Mouse (Mus musculus) heart, postnatal 36 days (tissue): ENCODE measurements around the gene Uts2b. TPM values are rescaled to one million over a fixed set of nuclear protein-coding genes. Genes with fewer than 3 reads are reported as not detected.
A peak's percentile ranks its signal among the peaks of the same experiment; 100 is the strongest.

ENCODE experiments used
- DNase-seq, 2 experiments: peaks; one replicate each; pipeline ENCODE4 v3.0.0; 2021 to 2022
- intact Hi-C: fragments of 180-260 bp; cut with DNase I; formaldehyde crosslinking; loops from one replicate; pipeline ENCODE4 v1.15.1; 2025
- total RNA-seq, 2 experiments: library from RNA; stranded (reverse); gene quantifications; 2 replicates each; pipeline ENCODE4 v1.2.3; 2021

The Uts2b gene
- total RNA-seq = under 1 TPM in 1 of 2 experiments, not detected in 1; 0.61 TPM

DNA sequence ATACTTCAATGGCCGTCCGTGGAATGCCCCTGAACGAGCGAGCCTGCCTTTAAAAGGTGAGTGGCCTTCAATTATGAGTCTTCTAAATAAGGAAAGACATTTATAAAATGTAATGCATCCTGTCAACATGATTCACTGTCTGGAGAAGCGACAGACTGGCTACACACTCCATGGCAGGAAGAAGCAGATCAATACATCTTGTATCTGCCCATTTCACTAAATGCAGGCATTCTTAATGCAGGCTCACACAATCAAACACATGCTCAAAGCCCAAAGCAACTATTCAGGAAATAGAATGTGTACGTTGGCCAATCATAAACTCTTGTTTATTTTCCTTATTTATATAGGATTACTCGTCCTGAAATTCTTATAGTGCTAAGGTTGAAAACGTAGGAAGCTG, at the start of gene Uts2b:
TSS of gene Uts2b (minus strand) at position 49 of the 400 bp plus-strand sequence.
- intact Hi-C loops = no loop called here
- DNase-seq = no peak

DNA sequence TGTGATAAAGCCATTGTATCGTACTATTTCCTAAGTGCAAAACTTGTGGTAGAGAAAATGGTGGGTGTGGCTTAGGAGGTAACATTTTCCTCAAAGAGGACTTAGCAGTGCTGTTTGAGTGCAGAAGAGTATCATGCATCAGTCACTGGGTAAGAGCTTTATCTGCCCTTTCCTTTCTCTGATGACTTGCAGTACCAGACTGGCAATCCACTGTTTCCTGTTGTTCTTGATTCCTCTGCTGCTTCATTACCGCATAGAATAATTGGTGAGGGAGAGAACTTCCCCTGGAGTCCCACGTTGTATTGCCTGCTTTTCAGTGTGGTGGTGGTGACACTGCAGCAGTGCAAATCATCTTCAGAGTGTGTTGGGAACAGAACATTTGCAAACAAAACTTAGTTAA, 47.6 kb upstream of the Uts2b start:
- intact Hi-C loops = no loop called here
- no peak for DNase-seq

DNA sequence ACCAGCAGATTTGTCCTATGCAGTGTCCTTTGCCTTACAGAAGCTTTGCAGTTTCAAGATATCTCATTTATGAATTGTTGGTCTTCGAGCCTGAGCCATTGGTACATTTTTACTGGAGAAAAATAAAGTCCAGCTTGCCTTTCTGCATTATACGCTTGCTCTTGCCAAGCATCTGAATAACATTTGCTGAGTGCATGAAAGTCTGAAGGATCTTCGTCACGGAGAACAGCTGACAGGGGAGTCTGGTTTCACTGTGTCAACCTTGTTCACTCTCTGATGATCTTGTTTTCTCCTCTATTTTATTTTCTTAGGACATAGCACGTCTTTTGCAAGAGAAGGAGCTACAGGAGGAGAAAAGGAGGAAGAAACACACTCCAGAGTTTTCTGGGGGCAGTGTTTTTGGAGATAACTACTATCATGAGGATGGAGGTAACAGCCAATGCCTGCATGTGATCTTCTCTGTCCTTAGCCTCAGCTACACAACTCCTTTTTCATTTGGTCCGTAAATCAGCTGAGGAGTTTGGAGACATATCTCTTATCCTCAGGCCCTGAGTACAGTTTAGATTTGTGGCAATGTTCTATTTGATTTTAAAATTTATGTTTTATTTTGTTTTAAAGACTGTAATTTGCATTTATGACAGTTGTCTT, 47.0 kb upstream of the Uts2b start:
- no peak for DNase-seq
- intact Hi-C loops = no loop called here

DNA sequence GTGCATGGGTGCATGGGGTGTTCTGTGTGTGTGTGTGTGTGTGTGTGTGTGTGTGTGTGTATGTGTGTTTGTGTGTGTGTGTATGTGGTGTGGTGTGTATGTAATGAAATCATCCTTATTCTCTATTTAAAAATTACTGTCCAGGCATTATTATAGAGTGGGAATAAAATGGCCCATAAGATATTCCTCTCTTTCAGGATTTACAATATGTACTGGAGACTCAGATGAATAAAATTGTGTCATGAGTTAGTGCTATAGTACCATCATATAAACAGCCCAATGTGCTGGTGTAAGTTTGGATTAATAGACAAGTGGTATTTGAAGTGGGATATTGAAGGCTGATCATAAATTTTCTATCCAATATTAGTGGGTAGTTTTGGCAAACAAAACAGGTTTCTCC, 34.1 kb upstream of the Uts2b start:
- intact Hi-C loops = no loop called here
- DNase-seq = no peak

DNA sequence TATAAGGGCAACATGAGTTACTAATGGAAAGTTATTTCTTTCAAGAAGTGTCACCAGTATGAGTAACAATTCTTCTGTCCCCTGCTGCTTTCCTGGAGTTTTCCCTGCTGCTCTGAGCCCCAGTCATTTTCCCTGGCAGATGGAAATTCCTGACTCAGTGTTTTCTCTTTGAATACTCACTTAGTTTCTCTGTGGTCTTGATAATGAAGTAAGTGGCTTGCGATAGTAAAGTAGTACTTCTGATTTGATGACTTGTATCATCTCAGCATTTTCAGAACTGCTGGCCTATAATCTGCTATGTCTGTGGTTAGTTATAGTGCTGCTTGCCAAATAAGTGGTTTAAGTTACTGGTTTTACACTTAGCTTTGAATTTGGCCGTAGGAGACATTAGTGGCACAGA, 31.5 kb upstream of the Uts2b start:
- no peak for DNase-seq
- intact Hi-C loops = no loop called here

DNA sequence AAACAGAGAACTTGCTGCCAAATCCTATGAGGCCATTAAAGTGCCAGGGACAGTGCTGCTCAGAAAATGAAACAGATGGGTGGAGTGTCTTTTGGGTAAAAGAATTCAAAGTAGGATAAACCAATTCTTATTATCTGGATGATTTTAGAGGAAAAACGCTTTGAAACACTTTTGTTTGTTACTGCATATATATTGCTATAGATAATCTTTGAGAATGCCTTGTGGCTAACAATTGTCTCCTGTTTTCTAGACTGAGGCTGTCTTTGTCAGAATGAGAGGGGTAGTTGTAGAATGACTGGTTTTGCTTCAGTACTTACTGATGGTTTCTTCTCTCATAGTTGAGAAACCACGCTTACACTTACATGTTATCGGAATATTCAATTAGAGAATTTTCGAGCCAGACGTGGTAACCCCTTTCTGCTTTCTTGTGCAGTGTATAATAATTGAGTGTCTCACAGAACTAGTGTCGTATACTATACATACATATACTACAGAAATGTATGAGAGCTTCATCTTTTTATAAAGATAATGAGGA, 29.7 kb upstream of the Uts2b start:
- intact Hi-C loops = no loop called here
- no peak for DNase-seq

DNA sequence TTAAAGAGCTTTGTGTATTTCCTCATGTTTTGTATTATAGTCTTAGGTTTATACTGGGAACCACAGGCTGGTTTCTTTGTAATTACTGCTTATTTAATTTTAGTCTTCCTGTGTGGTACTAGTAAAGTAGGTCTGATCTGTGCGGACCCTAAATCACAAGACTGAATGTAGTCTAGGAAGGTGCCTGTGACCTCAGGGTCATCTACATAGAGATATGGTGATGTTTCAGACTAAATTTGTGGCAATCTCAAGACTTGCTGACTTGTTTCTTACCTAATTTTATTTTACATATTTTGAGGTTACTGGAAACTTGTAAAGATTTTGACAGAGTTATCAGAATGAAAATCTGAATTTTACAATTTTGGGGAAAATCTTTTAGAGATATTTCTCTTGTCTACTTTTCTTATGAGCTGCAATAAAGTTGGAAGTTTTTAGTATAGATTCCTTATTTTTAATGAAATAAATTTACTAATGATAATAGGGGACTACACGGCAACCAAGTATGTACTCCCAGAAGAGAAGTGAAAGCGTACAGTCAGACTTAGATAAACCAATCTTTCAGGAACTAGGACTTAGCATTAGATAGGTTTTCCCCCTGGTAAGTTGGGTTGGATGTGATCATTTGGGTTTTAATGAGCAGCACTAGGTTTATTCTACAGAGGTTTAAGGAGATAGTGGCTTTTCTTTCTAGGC, 29.1 kb upstream of the Uts2b start:
- no peak for DNase-seq
- intact Hi-C loops = no loop called here

DNA sequence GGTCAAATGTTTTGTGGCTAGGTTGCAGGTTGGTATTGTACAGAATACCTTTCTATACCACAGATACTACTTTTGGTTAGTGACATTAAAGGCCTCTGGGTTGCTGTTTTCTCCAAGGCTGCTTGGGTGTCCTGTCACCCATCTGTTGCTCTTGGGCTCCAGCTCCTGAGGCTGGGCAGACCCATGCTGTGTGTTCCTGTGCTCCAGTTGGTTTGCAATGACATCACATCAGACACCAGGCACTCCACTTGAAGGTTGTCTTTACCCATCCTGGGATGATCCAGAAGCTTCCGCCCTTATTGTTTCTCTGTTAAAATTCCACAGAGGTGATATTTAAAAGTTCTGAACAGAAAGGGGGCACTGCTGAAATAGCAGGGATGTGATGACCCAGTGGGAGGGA, 26.9 kb upstream of the Uts2b start:
- no peak for DNase-seq
- intact Hi-C loops = no loop called here

DNA sequence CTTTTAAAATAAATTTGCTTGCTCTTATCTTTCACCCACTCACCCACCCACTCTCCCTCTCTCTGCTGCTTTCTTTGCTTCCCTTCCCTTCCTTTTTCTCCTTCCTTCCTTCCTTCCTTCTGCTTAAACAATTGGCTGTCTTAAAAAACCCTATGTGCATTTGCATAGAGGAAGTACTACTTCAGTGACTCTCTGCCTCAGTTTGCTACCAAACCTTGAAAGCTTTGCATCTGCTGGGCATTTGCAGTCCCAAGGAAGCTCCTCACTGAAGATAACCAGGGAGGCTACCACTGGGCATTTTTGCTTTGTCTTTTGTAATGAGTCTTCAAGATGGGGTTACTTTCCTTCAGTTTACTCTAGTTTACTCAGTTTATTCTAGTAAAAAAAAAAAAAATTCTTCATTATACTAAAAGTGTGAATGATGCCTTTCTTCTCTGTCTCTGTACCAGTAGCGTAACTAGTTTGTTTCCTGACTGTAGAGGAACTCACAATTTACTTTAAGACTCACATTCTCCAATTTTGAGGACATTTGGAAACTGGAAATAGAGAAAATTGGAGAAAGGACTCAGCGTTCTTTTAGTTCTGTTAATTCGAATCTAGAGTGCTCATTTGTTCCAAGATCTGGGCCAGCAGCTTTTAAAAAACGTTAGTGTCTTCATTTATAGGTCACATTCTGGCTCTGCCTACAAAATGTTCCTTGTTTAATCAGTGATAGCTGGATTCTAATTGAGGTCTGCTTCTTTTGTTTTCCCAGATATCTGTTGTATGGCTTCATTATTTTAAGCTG, 25.4 kb upstream of the Uts2b start:
- intact Hi-C loops = no loop called here
- no peak for DNase-seq

DNA sequence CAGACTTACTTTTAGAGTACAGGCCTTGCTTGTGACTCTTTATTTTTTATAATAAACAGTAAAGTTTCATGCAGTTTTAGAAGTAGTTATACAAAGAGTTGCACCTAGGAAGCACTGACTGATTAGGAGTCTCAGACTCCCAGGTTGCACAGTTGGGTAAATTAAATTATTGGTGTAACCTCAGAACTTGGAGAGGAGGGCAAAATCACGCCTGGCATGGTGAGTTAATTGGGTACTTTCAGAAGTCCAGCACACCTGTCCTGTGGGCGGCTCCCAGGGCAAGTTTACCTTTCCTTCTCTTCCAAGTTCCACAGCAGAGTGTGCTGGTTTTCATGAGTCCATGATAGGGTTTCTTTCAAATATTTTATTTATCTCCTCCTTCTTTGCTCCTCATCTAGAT, 21.8 kb upstream of the Uts2b start:
- intact Hi-C loops = no loop called here
- no peak for DNase-seq

DNA sequence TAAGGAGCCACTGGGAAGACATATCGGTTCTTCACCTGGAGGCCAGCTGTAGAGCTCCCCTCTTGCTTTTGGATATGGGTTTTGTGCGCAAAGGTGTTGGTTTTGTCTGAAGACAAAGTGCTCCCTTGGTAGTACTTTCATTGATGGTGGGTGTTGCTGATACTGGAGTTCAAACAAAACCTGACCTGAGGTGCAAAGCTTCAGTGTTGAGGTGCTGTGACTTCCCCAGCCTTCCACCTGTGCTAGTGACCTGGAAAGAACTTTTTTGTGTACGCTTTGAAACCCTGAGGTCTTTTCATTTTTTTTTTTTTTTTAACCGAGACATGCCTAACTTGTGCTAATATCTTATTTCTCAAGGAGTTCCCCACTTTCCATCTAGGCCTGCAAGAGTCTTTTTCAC, 20.3 kb upstream of the Uts2b start:
- intact Hi-C loops = no loop called here
- no peak for DNase-seq

DNA sequence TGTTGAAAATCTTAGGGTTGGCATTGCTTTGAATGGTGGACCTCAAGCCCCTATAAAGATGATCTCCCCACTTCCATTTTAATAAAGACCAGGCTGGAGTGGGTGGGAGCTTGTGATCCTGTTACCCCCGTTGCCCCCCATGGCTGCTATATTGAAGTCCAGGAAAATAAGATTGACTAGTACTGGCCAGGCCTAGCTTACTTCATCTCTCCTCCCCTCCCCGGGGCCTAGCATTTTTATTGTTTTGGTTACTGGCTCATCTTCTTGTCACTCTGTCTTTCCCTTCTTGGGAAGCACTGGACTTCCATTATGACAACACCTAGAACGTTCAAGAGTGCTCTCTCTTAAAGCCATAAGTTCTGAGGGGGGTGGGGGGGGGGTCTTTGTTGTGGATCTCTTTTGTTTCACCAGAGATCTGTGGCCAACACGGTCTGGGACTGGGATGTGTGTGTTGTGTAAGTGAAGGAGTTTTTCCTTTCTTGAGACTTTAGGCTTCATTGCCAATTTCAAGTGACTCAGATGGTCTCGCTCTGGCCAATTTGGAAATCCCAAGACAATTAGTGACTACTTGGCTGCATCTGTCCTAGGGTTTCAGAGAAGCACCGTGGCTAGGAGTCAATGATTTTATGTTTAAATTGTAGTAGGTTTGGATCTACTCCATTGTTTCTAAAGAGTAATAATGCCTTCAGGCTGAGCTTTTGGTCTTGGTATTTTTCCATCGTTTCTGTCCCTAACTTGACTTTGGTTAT, 19.7 kb upstream of the Uts2b start:
- peak in 1 of 2 experiments; percentile 39 for DNase-seq
- intact Hi-C loops = no loop called here

DNA sequence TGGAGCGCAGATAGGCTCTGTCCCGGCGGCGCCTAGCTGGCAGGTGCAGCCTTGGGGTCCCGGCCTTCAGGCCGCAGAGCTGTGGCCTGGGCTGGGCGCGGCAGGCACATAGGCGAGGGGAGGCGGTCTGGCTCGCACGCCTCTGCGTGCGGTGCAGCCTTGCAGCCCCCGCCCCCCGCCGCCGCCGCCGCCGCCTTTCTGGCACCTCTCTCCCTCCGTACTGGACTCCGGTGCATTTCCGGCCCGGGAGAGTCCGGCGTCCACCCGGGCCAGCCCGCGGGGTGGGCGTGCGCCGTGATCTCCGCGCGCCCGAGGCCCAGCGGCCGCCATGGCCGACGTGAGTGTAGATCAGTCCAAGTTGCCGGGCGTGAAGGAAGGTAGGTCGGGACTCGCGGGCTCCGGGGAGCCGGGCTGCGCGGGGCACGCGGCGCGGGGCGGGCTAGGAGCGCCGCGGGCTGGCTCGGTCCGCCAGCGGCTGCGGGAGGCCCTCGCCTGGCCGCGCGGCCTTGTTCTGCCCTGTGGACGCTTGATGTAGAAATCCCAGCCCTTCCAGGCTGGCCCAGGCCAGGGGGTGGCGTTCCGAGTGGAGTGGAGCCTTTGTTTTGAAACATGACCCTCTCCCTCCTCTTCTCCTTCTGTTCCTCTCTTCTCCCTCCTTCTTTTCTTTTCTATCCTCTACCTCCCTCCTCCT, 18.9 kb upstream of the Uts2b start, which contains the start of gene Ccdc50:
TSS of gene Ccdc50 (plus strand) at position 109 of the 691 bp plus-strand sequence.
- peak; percentile 81 to 88 for DNase-seq
- intact Hi-C loops = no loop called here

DNA sequence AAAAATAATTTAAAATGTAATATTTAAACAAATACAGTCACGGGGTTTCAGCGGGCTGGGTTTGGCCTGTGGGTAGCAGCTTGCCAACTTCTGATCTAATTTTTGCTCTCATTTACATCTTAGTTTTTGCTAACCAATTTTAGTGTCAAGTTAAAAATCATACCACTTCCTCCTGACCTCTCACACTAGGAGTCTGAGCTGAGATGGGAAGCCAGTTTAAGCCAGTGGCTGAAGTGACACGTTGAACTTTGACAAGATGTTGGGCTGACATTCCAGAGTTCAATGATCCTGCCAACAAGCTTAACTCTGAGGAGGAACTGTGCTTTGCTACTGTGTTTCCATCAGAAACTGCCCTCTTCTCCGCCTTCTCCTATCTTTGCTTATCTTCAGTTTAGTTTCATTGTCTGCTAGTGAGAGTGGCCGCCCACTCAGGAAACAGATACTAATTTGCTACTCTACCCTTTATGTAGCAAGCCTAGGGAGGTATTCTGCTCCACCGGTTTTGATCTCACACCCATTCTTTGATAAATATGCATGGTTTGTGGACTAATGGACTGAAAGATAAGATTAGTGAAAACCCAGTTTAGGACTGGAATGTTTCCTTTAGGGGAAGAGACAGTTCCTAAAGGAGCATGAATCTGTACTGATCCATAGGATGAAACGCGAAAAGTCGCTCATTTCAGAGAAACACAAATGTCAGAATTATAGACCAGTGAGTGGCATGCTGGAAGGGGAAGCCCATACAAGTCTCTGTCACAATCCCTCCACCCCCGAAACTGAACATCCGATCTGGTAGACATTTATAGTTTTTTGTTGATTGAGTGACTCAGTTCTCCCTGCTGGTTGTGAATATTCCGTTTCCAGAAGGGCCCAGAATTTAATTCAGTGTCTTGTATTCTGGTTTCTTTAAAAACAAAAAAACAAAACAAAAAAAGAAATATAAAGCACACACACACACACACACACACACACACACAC, 17.9 kb upstream of the Uts2b start:
- DNase-seq = peak in 1 of 2 experiments; percentile 26
- intact Hi-C loops = no loop called here

DNA sequence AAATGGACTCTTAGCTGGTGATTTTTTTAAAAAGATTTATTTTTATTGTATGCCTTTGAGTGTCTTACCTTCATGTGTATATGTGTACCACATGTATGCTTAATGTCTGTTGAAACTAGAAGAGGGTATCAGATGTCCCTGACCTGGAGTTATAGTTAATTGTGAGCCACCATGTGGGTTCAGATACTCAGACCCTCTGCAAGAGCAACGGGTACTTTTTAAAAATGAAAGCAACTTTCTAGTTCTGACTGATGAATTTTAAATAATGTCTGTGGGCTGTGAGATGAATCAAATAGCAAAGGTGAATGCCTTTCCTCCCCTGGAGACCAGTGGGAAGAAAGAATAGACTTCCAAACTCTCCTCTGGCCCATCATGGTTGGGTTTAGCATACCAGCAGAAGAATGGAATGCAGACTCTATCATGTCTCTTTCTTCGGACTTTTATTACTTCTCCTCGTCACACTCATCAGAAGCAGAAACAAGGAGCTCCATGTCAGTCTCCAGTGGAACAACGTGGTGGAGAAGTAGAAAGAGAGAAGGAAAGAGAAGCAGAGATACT, 16.9 kb upstream of the Uts2b start:
- no peak for DNase-seq
- intact Hi-C loops = no loop called here

DNA sequence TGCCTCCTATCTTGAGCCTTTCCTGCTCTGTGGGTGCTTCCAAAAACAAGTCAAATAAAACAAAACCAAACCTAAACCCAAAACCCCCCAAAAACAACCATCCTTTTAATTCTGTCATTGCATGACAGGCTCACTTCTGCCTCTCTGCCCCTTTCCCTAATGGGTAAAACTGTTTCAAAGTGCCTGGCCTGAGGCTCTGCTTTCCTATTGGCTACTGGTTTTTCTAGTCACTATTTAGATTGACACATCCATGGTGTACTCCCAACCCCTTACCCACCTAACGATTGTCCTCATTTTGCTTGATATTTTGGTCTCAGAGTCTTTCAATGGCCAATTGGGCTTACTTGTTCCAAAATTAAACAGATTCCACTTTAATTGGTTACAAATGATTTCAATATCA, 15.6 kb upstream of the Uts2b start:
- DNase-seq = no peak
- intact Hi-C loops = no loop called here

DNA sequence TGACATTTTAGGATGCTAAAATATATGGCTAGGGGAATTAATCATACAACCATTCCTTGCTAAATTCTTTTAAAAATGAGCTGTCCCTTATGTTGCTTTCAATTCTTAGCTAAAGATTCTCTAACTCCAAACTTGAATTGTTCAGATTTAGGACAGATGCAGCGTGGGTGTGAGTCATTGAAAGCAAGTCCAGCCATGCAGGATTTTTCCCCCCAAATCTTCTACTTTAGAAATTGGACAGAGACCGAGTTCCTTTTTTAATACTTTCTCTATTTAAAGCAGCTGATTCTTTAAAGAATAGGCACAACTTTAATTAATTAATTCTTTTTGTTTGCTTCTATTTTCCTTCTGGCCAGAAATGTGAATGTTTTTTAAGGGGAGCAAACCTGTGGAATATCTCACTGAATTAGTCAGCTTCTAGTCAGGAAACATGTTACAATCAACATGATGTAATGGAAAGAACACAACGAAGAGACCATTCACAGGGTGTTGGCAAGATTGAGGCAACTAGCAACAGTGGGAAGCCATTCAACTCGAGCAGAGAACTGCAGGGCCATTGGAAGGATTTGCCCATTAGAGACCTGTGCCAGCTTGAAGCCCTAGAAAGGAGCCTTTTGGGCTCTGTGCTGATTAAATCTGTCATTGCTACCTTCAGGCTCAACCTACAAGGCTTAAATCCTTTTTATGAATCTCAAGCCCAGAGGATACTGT, 15.0 kb upstream of the Uts2b start:
- DNase-seq = no peak
- intact Hi-C loops = no loop called here

DNA sequence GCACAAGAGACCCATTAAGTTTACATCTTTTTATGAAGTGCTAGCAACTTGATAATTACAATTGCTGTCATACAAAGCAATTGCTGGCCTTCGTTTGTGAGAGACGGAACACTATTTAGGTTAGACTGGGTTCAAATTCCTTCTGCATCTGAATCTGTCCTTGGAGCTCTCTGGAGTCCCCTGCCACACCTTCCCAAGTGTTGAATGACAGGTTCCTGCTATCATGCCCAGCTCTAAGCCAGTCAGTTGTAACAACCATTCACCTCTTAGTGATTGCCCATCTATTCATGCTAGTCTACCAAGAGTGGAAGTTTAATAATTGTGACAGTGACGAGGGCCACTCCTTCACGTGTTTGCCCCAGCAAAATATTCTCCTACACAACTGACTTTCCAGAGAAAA, 12.2 kb upstream of the Uts2b start:
- DNase-seq = no peak
- intact Hi-C loops = no loop called here
